Mouse (Mus musculus) limb, embryonic 14.5 days (tissue): ENCODE measurements at regions not wholly inside any gene's neighbourhood (a gene's known extent, or its start where the extent isn't known, plus 50 kb on each side); places are given as distances from the start of the nearest gene placed in this dataset.

Source experiments
- ATAC-seq: fragments of 200-750 bp; cut with Nextera tagmentation; 2 replicates; pipeline ENCODE4 v1.8.0; 2017; ENCODE audit warnings: low read depth, moderate number of reproducible peaks, moderate TSS enrichment; ENCODE audit not compliant: low FRiP score
- DNase-seq: peaks from one replicate; pipeline ENCODE4 v3.0.0-alpha.2; 2015; ENCODE audit warnings: low spot score
- H3K27ac ChIP-seq: fragments of 300-500 bp; sonication (generic); replicated peaks from 2 replicates; pipeline ENCODE4 v1.5.1; 2014; ENCODE audit warnings: low read depth, mild to moderate bottlenecking, low read length, moderate library complexity, mixed read lengths
- H3K27me3 ChIP-seq: fragments of 300-500 bp; sonication (generic); 2 replicates; pipeline ENCODE4 v1.6.1; 2014; ENCODE audit warnings: low read length, mixed read lengths; ENCODE audit not compliant: control insufficient read depth, insufficient read depth
- H3K36me3 ChIP-seq: fragments of 300-500 bp; sonication (generic); 2 replicates; pipeline ENCODE4 v1.6.1; 2014; ENCODE audit warnings: mild to moderate bottlenecking, low read length, moderate library complexity, mixed read lengths; ENCODE audit not compliant: control insufficient read depth, insufficient read depth
- H3K4me1 ChIP-seq: fragments of 300-500 bp; sonication (generic); 2 replicates; pipeline ENCODE4 v1.6.1; 2014; ENCODE audit warnings: antibody characterized with exemption, low read length, mixed read lengths; ENCODE audit not compliant: control insufficient read depth, insufficient read depth
- H3K4me2 ChIP-seq: fragments of 300-500 bp; sonication (generic); replicated peaks from 2 replicates; pipeline ENCODE4 v1.6.1; 2014; ENCODE audit warnings: low read depth, mild to moderate bottlenecking, low read length, moderate library complexity; ENCODE audit not compliant: severe bottlenecking
- H3K4me3 ChIP-seq: fragments of 300-500 bp; sonication (generic); replicated peaks from 2 replicates; pipeline ENCODE4 v1.5.1; 2014; ENCODE audit warnings: low read length
- H3K9ac ChIP-seq: fragments of 300-500 bp; sonication (generic); 2 replicates; pipeline ENCODE4 v1.6.1; 2014; ENCODE audit warnings: mild to moderate bottlenecking, low read depth, low read length, moderate library complexity; ENCODE audit not compliant: severe bottlenecking
- H3K9me3 ChIP-seq: fragments of 300-500 bp; sonication (generic); 2 replicates; pipeline ENCODE4 v1.6.1; 2016; ENCODE audit warnings: low read length; ENCODE audit not compliant: control insufficient read depth
- POLR2A ChIP-seq: fragments of 200-500 bp; IDR thresholded peaks from 2 replicates; pipeline ENCODE4 v1.8.0; 2012; ENCODE audit warnings: inconsistent platforms, mild to moderate bottlenecking, moderate library complexity, borderline replicate concordance; ENCODE audit not compliant: insufficient read depth, insufficient read length; ENCODE audit errors: extremely low read depth
- WGBS: fragments of 180-500 bp; shearing (Covaris S2); extraction: QIAGEN DNeasy Blood & Tissue Kit; methylation state at CpG from one replicate; pipeline ENCODE4 v1.1.7; 2014; 5-methylcytosine and 5-hydroxymethylcytosine counted together

GRCm38 (mm10) chrX:11486588-11486987 lies 159.0 kb downstream of the H2al1j start:
- no peaks in the 10 kb centered on the region for H3K36me3 ChIP-seq
- 0 out of 2 replicates have a peak, but pooled peaks cover 2% of the 10 kb centered on the region for H3K27me3 ChIP-seq
- no peak overlapping the region for H3K9ac ChIP-seq
- no peak overlapping the region for H3K4me2 ChIP-seq
- 19% methylated on average over 2 of the region's 2 CpGs for WGBS
- peak overlapping the region; percentile 58; the same call in 1 of the 2 replicates for H3K27ac ChIP-seq
- H3K4me3 ChIP-seq: no peak overlapping the region
- DNase-seq (no peak), ATAC-seq (peak; percentile 60; the same call in 1 of the 2 replicates)
- no peak for TF ChIP-seq POLR2A
- H3K4me1 ChIP-seq: peaks cover 26% of the 10 kb centered on the region; the same call in 1 of the 2 replicates
- H3K9me3 ChIP-seq: no peaks in the 10 kb centered on the region

GRCm38 (mm10) chrX:11487876-11488275 lies 160.3 kb downstream of the H2al1j start:
- 50% methylated on average over 5 of the region's 5 CpGs for WGBS

GRCm38 (mm10) chrX:11490146-11490693 lies 162.6 kb downstream of the H2al1j start:
- DNase-seq: no peak
- H3K27ac ChIP-seq: no peak overlapping the region

More at GRCm38 (mm10) chrX:11487876-11488275, 160.3 kb downstream of the H2al1j start:
- DNase-seq: no peak
- Histone ChIP-seq H3K27ac (0 out of 2 replicates have a peak overlapping the region, but pooled peaks have one; percentile 5), H3K9ac (no peak overlapping the region), H3K4me3 (no peak overlapping the region), H3K27me3 (no peaks in the 10 kb centered on the region), H3K4me2 (no peak overlapping the region), H3K9me3 (no peaks in the 10 kb centered on the region), H3K4me1 (peaks cover 30% of the 10 kb centered on the region), H3K36me3 (no peaks in the 10 kb centered on the region)
- TF ChIP-seq POLR2A: no peak
- ATAC-seq: no peak

GRCm38 (mm10) chrX:11491235-11491634 lies 163.6 kb downstream of the H2al1j start:
- ATAC-seq (no peak), DNase-seq (peak; percentile 26)
- Histone ChIP-seq H3K4me2 (no peak overlapping the region), H3K4me3 (no peak overlapping the region), H3K4me1 (peaks cover 30% of the 10 kb centered on the region), H3K9ac (no peak overlapping the region), H3K27ac (no peak overlapping the region), H3K27me3 (no peaks in the 10 kb centered on the region), H3K9me3 (no peaks in the 10 kb centered on the region), H3K36me3 (no peaks in the 10 kb centered on the region)
- 22% methylated on average over 5 of the region's 5 CpGs for WGBS
- no peak for TF ChIP-seq POLR2A

More at GRCm38 (mm10) chrX:11490146-11490693, 162.6 kb downstream of the H2al1j start:
- H3K36me3 ChIP-seq: no peaks in the 10 kb centered on the region
- no peak for TF ChIP-seq POLR2A
- H3K4me1 ChIP-seq: peaks cover 30% of the 10 kb centered on the region
- no peaks in the 10 kb centered on the region for H3K27me3 ChIP-seq
- H3K9ac ChIP-seq: no peak overlapping the region
- no peaks in the 10 kb centered on the region for H3K9me3 ChIP-seq
- no peak overlapping the region for H3K4me2 ChIP-seq
- 49% methylated on average over 5 of the region's 5 CpGs for WGBS
- ATAC-seq: no peak
- H3K4me3 ChIP-seq: no peak overlapping the region

- H3K9me3 ChIP-seq: no peaks in the 10 kb centered on the region
- H3K4me3 ChIP-seq: peak overlapping the region; percentile 16; the same call in 1 of the 2 replicates
- H3K27me3 ChIP-seq: no peaks in the 10 kb centered on the region
- no peaks in the 10 kb centered on the region for H3K36me3 ChIP-seq
- 0 out of 2 replicates have a peak, but pooled peaks have one; percentile 20 for ATAC-seq
- H3K4me1 ChIP-seq: peaks cover 26% of the 10 kb centered on the region
- 24% methylated on average over 32 of the region's 32 CpGs for WGBS
- TF ChIP-seq POLR2A: no peak
- no peak overlapping the region for H3K9ac ChIP-seq
- DNase-seq: no peak
- no peak overlapping the region for H3K27ac ChIP-seq
- H3K4me2 ChIP-seq: peak overlapping the region; percentile 31
Measured at GRCm38 (mm10) chrX:11491676-11492391, 164.2 kb downstream of the H2al1j start.
